Mouse (Mus musculus): ENCODE measurements around the gene Cfap45. TPM values are rescaled to one million over a fixed set of nuclear protein-coding genes. Genes with fewer than 3 reads are reported as not detected.

Cfap45 gene
- polyA plus RNA-seq, 1 experiment from 2014 or later = 2.7 TPM

DNA sequence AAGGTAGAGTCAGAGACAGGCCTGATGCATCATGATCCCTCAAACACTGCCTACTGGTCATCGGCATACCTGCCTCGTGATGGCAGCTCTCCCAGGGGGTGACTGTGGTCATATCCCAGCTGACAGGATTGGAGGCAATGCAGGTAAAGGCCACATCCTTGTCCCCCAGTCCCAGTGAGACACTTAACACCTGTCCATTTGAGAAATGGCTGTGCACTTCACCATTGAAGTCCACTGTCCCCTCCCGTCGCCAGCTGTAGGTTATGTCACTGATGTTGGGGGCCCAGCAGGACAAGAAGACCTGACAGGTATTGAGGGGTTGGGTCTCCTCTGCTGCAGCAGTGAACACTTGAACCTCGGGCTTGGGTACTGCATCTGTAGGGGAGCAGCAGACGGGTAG is 63.7 kb downstream of the Cfap45 start:
- Histone ChIP-seq H3K4me3 (ENCODE audit: inconsistent target) (no peak overlapping the region), H3K36me3 (ENCODE audit: inconsistent target) (no peaks in the 10 kb centered on the region), H3K27ac (no peak overlapping the region), H3K79me2 (ENCODE audit: inconsistent target) (no peaks in the 10 kb centered on the region; the same call in 1 of the 2 replicates)
- WGBS (ENCODE audit: missing documents) = 96% methylated on average over 6 of the region's 6 CpGs

GRCm38 (mm10) chr1:172585026-172585425 is 64.4 kb downstream of the Cfap45 start:
- H3K36me3 ChIP-seq (ENCODE audit: inconsistent target) = no peaks in the 10 kb centered on the region
- H3K79me2 ChIP-seq (ENCODE audit: inconsistent target) = peaks cover 6% of the 10 kb centered on the region; the same call in 1 of the 2 replicates
- H3K4me3 ChIP-seq (ENCODE audit: inconsistent target) = no peak overlapping the region
- H3K27ac ChIP-seq = no peak overlapping the region
- WGBS (ENCODE audit: missing documents) = 92% methylated on average over 4 of the region's 4 CpGs

DNA sequence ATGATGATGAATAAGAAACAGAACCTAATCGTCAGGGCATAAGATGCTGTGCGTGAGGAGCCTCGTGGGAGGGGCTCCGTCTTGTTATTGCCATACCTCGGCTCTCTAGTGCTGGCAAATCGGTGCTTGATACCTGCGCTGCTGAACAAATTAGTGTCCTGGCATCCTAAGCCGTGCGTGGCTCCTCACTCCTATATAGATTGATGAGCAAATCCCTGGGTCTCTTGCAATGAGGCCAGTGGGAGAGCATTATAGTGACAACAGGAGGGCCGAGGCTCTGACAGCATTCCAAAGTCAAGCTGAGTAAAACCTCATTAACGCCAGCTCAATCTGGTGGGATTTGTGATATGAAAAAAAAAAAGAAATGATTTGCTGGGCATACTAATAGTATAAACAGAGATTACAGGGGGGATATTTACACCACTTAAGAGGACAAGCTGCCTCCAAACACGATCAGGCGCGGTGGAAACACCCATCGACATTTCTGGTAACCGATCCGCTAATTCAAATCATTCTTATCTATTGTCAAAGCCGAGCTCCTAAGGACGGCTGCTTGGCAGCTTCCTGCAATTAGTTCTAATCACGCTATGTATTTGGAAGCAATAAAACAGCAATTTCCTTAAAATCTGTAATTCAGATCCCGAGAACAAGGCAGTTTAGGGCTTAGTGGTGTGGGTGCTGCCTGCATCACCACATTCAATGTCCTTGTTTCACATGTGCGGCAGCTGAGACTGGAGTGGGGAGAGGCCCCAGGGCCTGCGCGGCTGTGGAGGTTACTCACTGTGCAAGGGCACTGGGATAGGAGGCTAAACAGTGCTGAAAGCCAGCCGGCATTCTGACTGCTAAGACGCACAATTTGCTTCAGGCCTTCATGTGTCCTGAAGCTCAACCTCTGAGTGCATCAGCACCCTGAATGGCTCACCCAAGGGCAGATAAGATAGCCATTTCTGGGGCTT is 65.3 kb downstream of the Cfap45 start:
- peaks cover 6% of the 10 kb centered on the region; the same call in 1 of the 2 replicates for H3K79me2 ChIP-seq (ENCODE audit: inconsistent target)
- 84% methylated on average over 25 of the region's 26 CpGs for WGBS (ENCODE audit: missing documents)
- H3K27ac ChIP-seq = no peak overlapping the region
- H3K4me3 ChIP-seq (ENCODE audit: inconsistent target) = no peak overlapping the region
- no peaks in the 10 kb centered on the region for H3K36me3 ChIP-seq (ENCODE audit: inconsistent target)

DNA sequence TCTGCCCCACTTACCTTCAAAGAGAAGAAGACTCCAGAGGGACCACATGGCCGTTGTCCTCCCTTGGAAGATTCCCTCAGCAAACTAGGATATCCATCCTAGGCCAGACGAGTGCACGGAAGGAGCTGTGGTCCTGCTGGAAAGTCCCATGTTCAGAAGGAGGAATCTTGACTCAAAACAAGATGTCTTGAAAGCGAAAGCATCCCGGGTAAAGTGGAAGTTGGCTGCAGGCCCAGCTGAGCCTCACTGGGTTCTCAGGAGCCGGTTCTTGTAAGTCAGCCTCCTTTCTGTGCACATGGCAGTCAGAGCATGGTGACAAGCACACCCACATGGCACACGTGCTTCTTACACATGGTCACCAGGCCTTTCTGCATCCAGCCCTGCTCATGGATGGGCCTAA is 69.8 kb downstream of the Cfap45 start, which contains the start of gene Slamf8:
TSS of gene Slamf8 (minus strand) at position 184 of the 400 bp plus-strand sequence.
- Histone ChIP-seq H3K27ac (peak within 1 kb of the TSS; percentile 25; the same call in 1 of the 2 replicates), H3K4me3 (ENCODE audit: inconsistent target) (no peak within 1 kb of the TSS), H3K79me2 (ENCODE audit: inconsistent target) (peaks cover 6% of the 10 kb centered on the region; the same call in 1 of the 2 replicates), H3K36me3 (ENCODE audit: inconsistent target) (no peaks in the 10 kb centered on the region)
- WGBS (ENCODE audit: missing documents) = 23% methylated on average over 7 of the region's 7 CpGs

GRCm38 (mm10) chr1:172593321-172593720 is 72.7 kb downstream of the Cfap45 start:
- 94% methylated on average over 3 of the region's 3 CpGs for WGBS (ENCODE audit: missing documents)
- H3K4me3 ChIP-seq (ENCODE audit: inconsistent target) = no peak overlapping the region
- peaks cover 6% of the 10 kb centered on the region; the same call in 1 of the 2 replicates for H3K79me2 ChIP-seq (ENCODE audit: inconsistent target)
- no peak overlapping the region for H3K27ac ChIP-seq
- no peaks in the 10 kb centered on the region for H3K36me3 ChIP-seq (ENCODE audit: inconsistent target)

- Histone ChIP-seq H3K27ac (no peak overlapping the region), H3K79me2 (ENCODE audit: inconsistent target) (peaks cover 6% of the 10 kb centered on the region; the same call in 1 of the 2 replicates), H3K4me3 (ENCODE audit: inconsistent target) (no peak overlapping the region), H3K36me3 (ENCODE audit: inconsistent target) (no peaks in the 10 kb centered on the region)
- WGBS (ENCODE audit: missing documents) = 29% methylated on average over 2 of the region's 2 CpGs
Observed at GRCm38 (mm10) chr1:172593956-172594355, 73.4 kb downstream of the Cfap45 start.

DNA sequence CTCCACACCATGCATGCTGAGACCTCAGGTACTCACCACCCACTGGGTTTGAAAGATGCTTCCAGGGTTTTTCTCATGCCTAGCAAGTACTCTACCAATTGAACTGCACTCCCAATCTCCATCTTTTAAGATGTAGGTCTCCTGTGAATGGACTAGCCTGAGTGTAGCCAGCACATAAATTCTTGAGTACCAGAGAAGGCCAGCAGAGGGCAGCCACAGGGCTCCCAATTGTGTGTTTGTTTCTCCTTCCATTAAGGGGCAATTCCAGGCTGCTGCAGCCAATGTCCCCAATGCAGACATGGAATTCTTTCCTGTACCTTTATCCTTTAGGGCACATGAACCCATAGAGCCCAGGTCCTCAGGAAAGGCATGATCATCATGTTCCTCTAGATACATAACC is 73.9 kb downstream of the Cfap45 start:
- no peaks in the 10 kb centered on the region for H3K36me3 ChIP-seq (ENCODE audit: inconsistent target)
- H3K27ac ChIP-seq = no peak overlapping the region
- H3K79me2 ChIP-seq (ENCODE audit: inconsistent target) = peaks cover 5% of the 10 kb centered on the region; the same call in 1 of the 2 replicates
- H3K4me3 ChIP-seq (ENCODE audit: inconsistent target) = no peak overlapping the region

Other genes starting within 250 kb of the Cfap45 start
- gene Atp1a2, start 222.7 kb upstream of the Cfap45 start, polyA plus RNA-seq (2018) = not detected in 3 replicates
- gene Kcnj9, start 191.5 kb upstream of the Cfap45 start, polyA plus RNA-seq (2018) = 0.06 to 0.33 TPM in 2 of 3 replicates, not detected in the other
- 0.28 to 1.9 TPM (median 0.66 TPM) in 3 replicates for gene Kcnj10, start 179.6 kb upstream of the Cfap45 start, polyA plus RNA-seq (2018)
- gene Pigm, start 144.3 kb upstream of the Cfap45 start, polyA plus RNA-seq (2018) = 5.6 to 9.2 TPM (median 7.8 TPM) in 3 replicates
- gene Slamf9, start 45.4 kb upstream of the Cfap45 start, polyA plus RNA-seq (2018) = 8.4 to 43.7 TPM (median 12.1 TPM) in 3 replicates
- gene Igsf9, start 39.0 kb upstream of the Cfap45 start, polyA plus RNA-seq (2018) = 0.24 to 1.5 TPM (median 0.64 TPM) in 3 replicates
- 178 to 475 TPM (median 441 TPM) in 3 replicates for gene Tagln2, start 20.8 kb upstream of the Cfap45 start, polyA plus RNA-seq (2018)
- gene Vsig8, start 35.1 kb downstream of the Cfap45 start, polyA plus RNA-seq (2018) = 0.23 to 0.37 TPM (median 0.32 TPM) in 3 replicates
- gene Slamf8, start 69.8 kb downstream of the Cfap45 start, polyA plus RNA-seq (2018) = 4.9 to 26.0 TPM (median 20.1 TPM) in 3 replicates
- gene Fcrl6, start 81.8 kb downstream of the Cfap45 start, polyA plus RNA-seq (2018) = not detected in 3 replicates
- gene Dusp23, start 112.2 kb downstream of the Cfap45 start, polyA plus RNA-seq (2018) = 11.6 to 19.7 TPM (median 15.7 TPM) in 3 replicates
- not detected in 3 replicates for gene Crp, start 177.3 kb downstream of the Cfap45 start, polyA plus RNA-seq (2018)

Data from macrophage (primary cell).